Mouse (Mus musculus) ES-E14 (cell line): ENCODE data around the gene Fastkd5.

Experiments
- CHD2 ChIP-seq: IDR thresholded peaks from 2 replicates; pipeline ENCODE4 v1.6.1; 2014; ENCODE audit warnings: mild to moderate bottlenecking, low read depth, low read length, inconsistent platforms
- HCFC1 ChIP-seq: IDR thresholded peaks from 2 replicates; pipeline ENCODE4 v1.6.1; 2012; ENCODE audit warnings: low read length, inconsistent platforms, borderline replicate concordance; ENCODE audit not compliant: insufficient read depth
- ZC3H11A ChIP-seq: IDR thresholded peaks from 2 replicates; pipeline ENCODE4 v1.6.1; 2012; ENCODE audit warnings: low read depth, mild to moderate bottlenecking, inconsistent platforms, low read length, borderline replicate concordance

- TF ChIP-seq ZC3H11A (no peak), CHD2 (no peak), HCFC1 (no peak)
Observed at GRCm38 (mm10) chr2:130653760-130654159, 23.9 kb upstream of the Fastkd5 start.
